Mouse (Mus musculus) ES-Bruce4 (cell line): ENCODE results near the gene Baz2b.

ENCODE experiments used
- CTCF ChIP-seq: IDR thresholded peaks from one replicate; pipeline ENCODE4 v1.8.1; 2011; ENCODE audit warnings: low read depth, low read length
- POLR2A ChIP-seq: IDR thresholded peaks from one replicate; pipeline ENCODE4 v1.8.1; 2011; ENCODE audit warnings: low read length; ENCODE audit not compliant: insufficient read depth

DNA sequence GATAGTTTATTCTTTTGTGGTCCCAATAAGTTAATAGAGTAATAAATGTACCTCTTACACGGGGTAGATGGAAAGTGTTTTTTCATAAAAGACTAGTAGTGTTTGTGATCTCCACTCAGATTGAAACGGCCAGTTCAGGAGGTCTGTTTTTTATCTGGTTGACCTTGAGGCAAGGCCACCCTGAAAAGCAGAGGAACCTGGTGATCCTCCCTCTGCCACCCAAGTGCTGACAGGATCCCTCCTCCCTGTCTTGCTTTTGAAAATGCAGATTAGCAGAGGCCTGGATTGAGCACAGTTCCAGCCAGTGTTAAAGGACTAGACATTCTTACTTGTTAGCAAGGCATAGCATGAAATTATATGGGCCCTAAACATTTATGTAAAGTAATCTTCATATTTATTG lies 23.5 kb upstream of the Baz2b start:
- TF ChIP-seq CTCF (no peak), POLR2A (no peak)
